9 mouse cellular contexts compared by ENCODE assay signal in genomic region chr16:72663351-72664232, GRCm38 (mm10).
DNase-seq lines count a peak whose midpoint lies in the region; ATAC-seq lines count a peak whose summit lies in the region.
"Had no signal": no experiment of that assay in that cellular context is flagged by ENCODE, and none has a peak within 500 bp of the region (broad histone marks: within the 10 kb centered on the region; RNA-seq: fewer than 3 reads in every experiment).

No protein-coding gene starts in this region.

- peak; percentile 49 for ATAC-seq in common myeloid progenitor, adult 5-6 weeks (replicated peaks; ENCODE audit: low read depth, poor library complexity, severe bottlenecking)
- peak; percentile 82 for ATAC-seq in hindbrain, embryonic 16.5 days
- ATAC-seq: Patski had no signal

- H3K9ac ChIP-seq in hindbrain, embryonic 16.5 days (ENCODE audit: low read depth, low read length): peak overlapping the region; percentile 79

- DNase-seq in R1 (ENCODE audit: low read depth, low spot score): peak; percentile 53
- peak; percentile 62 for DNase-seq in gastrocnemius, postnatal 14 days
- peak; percentile 52 to 70 for DNase-seq in left cerebral cortex, adult 18-20 months (ENCODE audit: low spot score in 2 of 2)
- peak; percentile 14 for DNase-seq in lung, postnatal 25 days (ENCODE audit: low spot score)
- peak; percentile 71 for DNase-seq in right cerebral cortex, adult 18-20 months
- peak; percentile 43 to 64 for DNase-seq in urinary bladder, postnatal 4 days (ENCODE audit: low spot score in 2 of 2)

- intact Hi-C loops in gastrocnemius, postnatal 14 days (cut with DNase I; ENCODE audit: low total_unique reads): no loop called here

- peak overlapping the region; percentile 79 for H3K4me3 ChIP-seq in hindbrain, embryonic 16.5 days (ENCODE audit: low read length)

- H3K27me3 ChIP-seq in hindbrain, embryonic 16.5 days (replicated peaks; ENCODE audit: control insufficient read depth, insufficient read depth, low read length): no peaks in the 10 kb centered on the region; the same call in 1 of the 2 replicates

- no peaks in the 10 kb centered on the region for H3K9me3 ChIP-seq in hindbrain, embryonic 16.5 days (ENCODE audit: control insufficient read depth, low read length)

- peak overlapping the region; percentile 58 for H3K4me2 ChIP-seq in hindbrain, embryonic 16.5 days (ENCODE audit: low read length)

- WGBS in hindbrain, embryonic 16.5 days: under 1% methylated on average over 45 of the region's 55 CpGs

- H3K36me3 ChIP-seq in hindbrain, embryonic 16.5 days (ENCODE audit: control insufficient read depth, insufficient read depth, low read length): no peaks in the 10 kb centered on the region

- peaks cover 10% of the 10 kb centered on the region for H3K4me1 ChIP-seq in hindbrain, embryonic 16.5 days (ENCODE audit: control insufficient read depth, insufficient read depth, low read depth, low read length)

- peak overlapping the region; percentile 83 for H3K27ac ChIP-seq in hindbrain, embryonic 16.5 days (ENCODE audit: low read depth, low read length)

Comparison
In these comparisons a context has a peak if more than half of its experiments do, and no peak if none do; other contexts are left out.
1. Peak in every context shown above with its lines: DNase-seq, ATAC-seq, H3K4me3 ChIP-seq and H3K27ac ChIP-seq.
2. DNase-seq: peak in every context shown above with its lines; median percentile 71 in right cerebral cortex, adult 18-20 months; 62 in gastrocnemius, postnatal 14 days; 61 in left cerebral cortex, adult 18-20 months; 54 in urinary bladder, postnatal 4 days; 53 in R1; 14 in lung, postnatal 25 days.